Mouse (Mus musculus): ENCODE measurements around the gene Faf1. TPM values are rescaled to one million over a fixed set of nuclear protein-coding genes. Genes with fewer than 3 reads are reported as not detected.

Faf1 gene
- polyA plus RNA-seq, 1 experiment from 2014 or later = 17.9 TPM

- 3% methylated on average over 32 of the region's 33 CpGs for WGBS
- TF ChIP-seq CTCF (IDR thresholded peaks at IDR 0.05) (no peak), EP300 (IDR thresholded peaks at IDR 0.05) (no peak)
- H3K4me2 ChIP-seq (replicated peaks; ENCODE audit: low read depth, low read length) = no peak overlapping the region
- no peaks in the 10 kb centered on the region; the same call in 1 of the 2 replicates for H3K9me3 ChIP-seq (ENCODE audit: low read length)
- H3K9ac ChIP-seq (replicated peaks; ENCODE audit: low read depth) = no peak overlapping the region
- no peak overlapping the region for H3K27ac ChIP-seq (ENCODE audit: low read length)
- H3K4me1 ChIP-seq (ENCODE audit: insufficient read depth, low read depth, low read length) = peaks cover 11% of the 10 kb centered on the region
- no peak overlapping the region for H3K4me3 ChIP-seq (ENCODE audit: low read depth, low read length)
- H3K27me3 ChIP-seq (replicated peaks; ENCODE audit: insufficient read depth, low read length) = peaks cover 71% of the 10 kb centered on the region
- no peaks in the 10 kb centered on the region for H3K36me3 ChIP-seq (ENCODE audit: insufficient read depth, low read length)
- DNase-seq (ENCODE audit: low spot score) = no peak
- ATAC-seq = no peak
Observed at GRCm38 (mm10) chr4:109974655-109975380, 298.4 kb downstream of the Faf1 start.

GRCm38 (mm10) chr4:109975381-109976240 is 299.2 kb downstream of the Faf1 start:
- TF ChIP-seq CTCF (IDR thresholded peaks at IDR 0.05) (no peak), EP300 (IDR thresholded peaks at IDR 0.05) (no peak)
- Histone ChIP-seq H3K27ac (ENCODE audit: low read length) (no peak overlapping the region), H3K27me3 (replicated peaks; ENCODE audit: insufficient read depth, low read length) (peaks cover 79% of the 10 kb centered on the region), H3K4me3 (ENCODE audit: low read depth, low read length) (no peak overlapping the region), H3K9me3 (ENCODE audit: low read length) (no peaks in the 10 kb centered on the region; the same call in 1 of the 2 replicates), H3K4me1 (ENCODE audit: insufficient read depth, low read depth, low read length) (peaks cover 11% of the 10 kb centered on the region), H3K4me2 (replicated peaks; ENCODE audit: low read depth, low read length) (no peak overlapping the region), H3K36me3 (ENCODE audit: insufficient read depth, low read length) (no peaks in the 10 kb centered on the region), H3K9ac (replicated peaks; ENCODE audit: low read depth) (no peak overlapping the region)
- 10% methylated on average over 25 of the region's 25 CpGs for WGBS
- ATAC-seq (no peak), DNase-seq (ENCODE audit: low spot score) (no peak)

- ATAC-seq (no peak), DNase-seq (ENCODE audit: low spot score) (no peak)
- WGBS = 2% methylated on average over 34 of the region's 34 CpGs
- Histone ChIP-seq H3K9ac (replicated peaks; ENCODE audit: low read depth) (no peak overlapping the region), H3K4me3 (ENCODE audit: low read depth, low read length) (peak overlapping the region; percentile 0; the same call in 1 of the 2 replicates), H3K4me2 (replicated peaks; ENCODE audit: low read depth, low read length) (no peak overlapping the region), H3K4me1 (ENCODE audit: insufficient read depth, low read depth, low read length) (peaks cover 11% of the 10 kb centered on the region), H3K27ac (ENCODE audit: low read length) (no peak overlapping the region), H3K36me3 (ENCODE audit: insufficient read depth, low read length) (no peaks in the 10 kb centered on the region), H3K27me3 (replicated peaks; ENCODE audit: insufficient read depth, low read length) (peaks cover 88% of the 10 kb centered on the region), H3K9me3 (ENCODE audit: low read length) (no peaks in the 10 kb centered on the region; the same call in 1 of the 2 replicates)
- TF ChIP-seq EP300 (IDR thresholded peaks at IDR 0.05) = no peak
- TF ChIP-seq CTCF (IDR thresholded peaks at IDR 0.05) = no peak
Observed at GRCm38 (mm10) chr4:109976273-109977147, 300.1 kb downstream of the Faf1 start.

DNA sequence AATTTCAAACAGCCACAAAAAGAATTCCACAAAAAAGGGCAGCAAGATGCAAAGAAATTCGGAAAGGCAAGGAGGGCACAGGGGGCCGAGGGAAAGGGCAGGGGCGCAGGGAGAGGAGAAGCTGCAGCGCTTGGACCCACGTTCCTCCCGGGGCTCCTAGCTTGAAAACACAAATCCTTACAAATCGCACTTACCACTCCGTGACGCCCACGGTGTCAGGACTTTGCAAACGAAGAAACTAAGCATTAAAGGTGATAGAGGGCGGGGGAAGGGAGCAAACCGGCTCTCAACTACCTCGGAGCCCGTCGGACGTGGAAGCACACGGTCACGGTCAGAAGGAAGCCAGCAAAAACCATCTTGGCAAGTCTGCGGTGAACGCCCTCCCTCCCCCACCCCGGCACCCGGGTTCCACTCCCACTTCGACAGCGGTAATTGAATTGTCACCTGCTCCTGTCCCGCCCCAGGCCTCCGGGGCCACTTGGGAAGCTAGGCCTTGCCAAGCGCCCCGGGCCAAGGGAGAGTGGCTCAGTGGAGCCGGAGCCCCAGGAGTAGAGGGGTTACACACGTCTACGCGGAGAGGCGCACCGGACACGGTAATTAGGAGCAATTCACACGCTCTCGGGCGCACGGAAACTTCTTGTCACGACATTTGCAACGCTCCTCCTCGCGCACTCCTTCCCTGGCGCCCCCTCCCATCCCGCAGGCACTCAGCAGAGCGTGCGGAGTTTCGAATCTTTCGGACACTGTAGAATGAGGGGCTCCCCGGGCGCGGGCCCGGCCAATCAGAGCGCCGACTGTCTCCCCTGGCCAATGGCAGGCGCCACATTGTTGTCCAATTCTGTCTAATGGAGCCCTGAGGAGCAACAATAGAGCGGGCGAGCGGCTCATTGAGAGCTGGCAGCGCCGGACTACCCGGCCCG is 301.0 kb downstream of the Faf1 start, which contains the start of gene Dmrta2:
TSS of gene Dmrta2 (plus strand) at position 906 of the 920 bp plus-strand sequence.
- DNase-seq (ENCODE audit: low spot score) = no peak
- peak; percentile 40 for ATAC-seq
- no peak for TF ChIP-seq CTCF (IDR thresholded peaks at IDR 0.05)
- no peak for TF ChIP-seq EP300 (IDR thresholded peaks at IDR 0.05)
- Histone ChIP-seq H3K27ac (ENCODE audit: low read length) (no peak within 1 kb of the TSS), H3K36me3 (ENCODE audit: insufficient read depth, low read length) (no peaks in the 10 kb centered on the region), H3K27me3 (replicated peaks; ENCODE audit: insufficient read depth, low read length) (peaks cover 96% of the 10 kb centered on the region), H3K4me3 (ENCODE audit: low read depth, low read length) (peak within 1 kb of the TSS; percentile 35), H3K4me2 (replicated peaks; ENCODE audit: low read depth, low read length) (peak within 1 kb of the TSS; percentile 59), H3K9ac (replicated peaks; ENCODE audit: low read depth) (no peak within 1 kb of the TSS), H3K9me3 (ENCODE audit: low read length) (no peaks in the 10 kb centered on the region; the same call in 1 of the 2 replicates), H3K4me1 (ENCODE audit: insufficient read depth, low read depth, low read length) (peaks cover 11% of the 10 kb centered on the region)
- under 1% methylated on average over 64 of the region's 64 CpGs for WGBS

All from lung, postnatal 0 days (tissue).